Mouse (Mus musculus) hindbrain, embryonic 10.5 days (tissue): Measurements from ENCODE around the gene Olfr1076. TPM values are rescaled to one million over a fixed set of nuclear protein-coding genes. Genes with fewer than 3 reads are reported as not detected.
A peak's percentile ranks its signal among the peaks of the same experiment; 100 is the strongest.
"Not testable (repeated sequence)": the region's sequence is repeated elsewhere in the genome, so short reads cannot be mapped to it uniquely, and the experiment has no call there.

Experiments used
- DNase-seq: peaks from one replicate; pipeline ENCODE4 v3.0.0-alpha.2; 2017; ENCODE audit warnings: low spot score
- H3K27ac ChIP-seq: fragments of 300-500 bp; sonication (generic); 2 replicates; pipeline ENCODE4 v1.5.1; 2016; ENCODE audit warnings: mild to moderate bottlenecking, moderate library complexity
- H3K27me3 ChIP-seq: fragments of 300-500 bp; sonication (generic); 2 replicates; pipeline ENCODE4 v1.6.1; 2016; ENCODE audit warnings: mild to moderate bottlenecking; ENCODE audit not compliant: poor library complexity, insufficient read depth, severe bottlenecking
- H3K36me3 ChIP-seq: fragments of 300-500 bp; sonication (generic); 2 replicates; pipeline ENCODE4 v1.6.1; 2016; ENCODE audit warnings: mild to moderate bottlenecking, moderate library complexity
- H3K4me1 ChIP-seq: fragments of 300-500 bp; sonication (generic); replicated peaks from 2 replicates; pipeline ENCODE4 v1.6.1; 2016; ENCODE audit warnings: mild to moderate bottlenecking
- H3K4me3 ChIP-seq: fragments of 300-500 bp; sonication (generic); 2 replicates; pipeline ENCODE4 v1.5.1; 2016; ENCODE audit warnings: mild to moderate bottlenecking, moderate library complexity
- H3K9me3 ChIP-seq: fragments of 300-500 bp; sonication (generic); 2 replicates; pipeline ENCODE4 v1.6.1; 2016; ENCODE audit warnings: mild to moderate bottlenecking, moderate library complexity
- WGBS: fragments of 180-500 bp; shearing (Covaris S2); methylation state at CpG from one replicate; pipeline ENCODE4 v1.1.7; 2016; 5-methylcytosine and 5-hydroxymethylcytosine counted together
- polyA plus RNA-seq: library from polyadenylated mRNA; unstranded; fragments of >200 nt; fragmentation: Nextera tagmentation; extraction: Ambion mirVana; gene quantifications from 2 replicates; pipeline ENCODE4 v1.2.1, GENCODE M21; 2016

Olfr1076 gene
- not detected in 2 replicates for polyA plus RNA-seq

- no peak within 1 kb of the TSS for H3K27ac ChIP-seq
- H3K36me3 ChIP-seq = no peaks in the 10 kb centered on the region
- 83% methylated on average over 1 of the region's 1 CpGs for WGBS
- no peak within 1 kb of the TSS for H3K4me3 ChIP-seq
- no peaks in the 10 kb centered on the region for H3K4me1 ChIP-seq
- no peaks in the 10 kb centered on the region for H3K9me3 ChIP-seq
- H3K27me3 ChIP-seq = no peaks in the 10 kb centered on the region
- DNase-seq = no peak
These were observed at the start of gene Olfr1076 for GRCm38 (mm10) chr2:86508161-86508560. Gene Olfr1076 (plus strand): TSS chr2:86508461.

- DNase-seq = no peak
- no peaks in the 10 kb centered on the region for H3K36me3 ChIP-seq
- no peaks in the 10 kb centered on the region for H3K27me3 ChIP-seq
- 72% methylated on average over 1 of the region's 1 CpGs for WGBS
- no peak overlapping the region for H3K27ac ChIP-seq
- no peaks in the 10 kb centered on the region for H3K4me1 ChIP-seq
- H3K4me3 ChIP-seq = no peak overlapping the region
- H3K9me3 ChIP-seq = no peaks in the 10 kb centered on the region
These were observed 47.8 kb upstream of the Olfr1076 start for GRCm38 (mm10) chr2:86460434-86460833.

GRCm38 (mm10) chr2:86464442-86465109, 43.7 kb upstream of the Olfr1076 start:
- H3K4me3 ChIP-seq = no peak overlapping the region
- no peaks in the 10 kb centered on the region for H3K4me1 ChIP-seq
- peak; percentile 69 for DNase-seq
- H3K27me3 ChIP-seq = no peaks in the 10 kb centered on the region
- WGBS = 41% methylated on average over 10 of the region's 10 CpGs
- no peaks in the 10 kb centered on the region for H3K36me3 ChIP-seq
- no peaks in the 10 kb centered on the region for H3K9me3 ChIP-seq
- no peak overlapping the region for H3K27ac ChIP-seq

GRCm38 (mm10) chr2:86487286-86487685, 21.0 kb upstream of the Olfr1076 start, which contains the start of gene Olfr228:
Gene Olfr228 (minus strand): TSS chr2:86487386.
- Histone ChIP-seq H3K4me3 (no peak within 1 kb of the TSS), H3K36me3 (no peaks in the 10 kb centered on the region), H3K27ac (no peak within 1 kb of the TSS), H3K9me3 (no peaks in the 10 kb centered on the region), H3K4me1 (no peaks in the 10 kb centered on the region), H3K27me3 (no peaks in the 10 kb centered on the region)
- no peak for DNase-seq
- WGBS = 53% methylated on average over 1 of the region's 1 CpGs

GRCm38 (mm10) chr2:86530991-86531390, 22.7 kb downstream of the Olfr1076 start:
- DNase-seq = no peak
- H3K4me1 ChIP-seq = no peaks in the 10 kb centered on the region
- H3K4me3 ChIP-seq = no peak overlapping the region
- no peaks in the 10 kb centered on the region for H3K27me3 ChIP-seq
- 85% methylated on average over 1 of the region's 1 CpGs for WGBS
- H3K9me3 ChIP-seq = no peaks in the 10 kb centered on the region
- no peaks in the 10 kb centered on the region for H3K36me3 ChIP-seq
- H3K27ac ChIP-seq = no peak overlapping the region

- H3K9me3 ChIP-seq = no peaks in the 10 kb centered on the region
- 72% methylated on average over 1 of the region's 1 CpGs for WGBS
These were observed 34.1 kb downstream of the Olfr1076 start, which contains the start of gene Olfr1079 for GRCm38 (mm10) chr2:86542380-86542779. Gene Olfr1079 (minus strand): TSS chr2:86542480.

GRCm38 (mm10) chr2:86558135-86558534, 49.9 kb downstream of the Olfr1076 start, which contains the start of gene Olfr1080:
Gene Olfr1080 (minus strand): TSS chr2:86558235.
- not testable (repeated sequence) for H3K27me3 ChIP-seq

More at GRCm38 (mm10) chr2:86542380-86542779, 34.1 kb downstream of the Olfr1076 start, which contains the start of gene Olfr1079:
- no peak for DNase-seq
- no peaks in the 10 kb centered on the region for H3K4me1 ChIP-seq
- no peaks in the 10 kb centered on the region for H3K27me3 ChIP-seq
- H3K27ac ChIP-seq = no peak within 1 kb of the TSS
- no peak within 1 kb of the TSS for H3K4me3 ChIP-seq
- no peaks in the 10 kb centered on the region for H3K36me3 ChIP-seq

More at GRCm38 (mm10) chr2:86558135-86558534, 49.9 kb downstream of the Olfr1076 start, which contains the start of gene Olfr1080:
- H3K4me3 ChIP-seq, H3K27ac ChIP-seq, H3K9me3 ChIP-seq, H3K4me1 ChIP-seq, DNase-seq, H3K36me3 ChIP-seq: not testable (repeated sequence)

Other genes starting within 250 kb of the Olfr1076 start
- gene Olfr1051, start 229.4 kb upstream of the Olfr1076 start, polyA plus RNA-seq = not detected in 2 replicates
- gene Olfr1052, start 216.0 kb upstream of the Olfr1076 start, polyA plus RNA-seq = not detected in 2 replicates
- gene Olfr1053, start 193.2 kb upstream of the Olfr1076 start, polyA plus RNA-seq = not detected in 2 replicates
- not detected in 2 replicates for gene Olfr1054, start 173.0 kb upstream of the Olfr1076 start, polyA plus RNA-seq
- gene Olfr1055, start 158.2 kb upstream of the Olfr1076 start, polyA plus RNA-seq = not detected in 2 replicates
- not detected in 2 replicates for gene Olfr1056, start 146.0 kb upstream of the Olfr1076 start, polyA plus RNA-seq
- gene Olfr1057, start 130.1 kb upstream of the Olfr1076 start, polyA plus RNA-seq = not detected in 2 replicates
- gene Olfr1058, start 119.9 kb upstream of the Olfr1076 start, polyA plus RNA-seq = not detected in 2 replicates
- not detected in 2 replicates for gene Olfr1061, start 94.4 kb upstream of the Olfr1076 start, polyA plus RNA-seq
- not detected in 2 replicates for gene Olfr1062, start 81.7 kb upstream of the Olfr1076 start, polyA plus RNA-seq
- not detected in 2 replicates for gene Olfr1065, start 57.9 kb upstream of the Olfr1076 start, polyA plus RNA-seq
- not detected in 2 replicates for gene Olfr1066, start 52.2 kb upstream of the Olfr1076 start, polyA plus RNA-seq
- gene Olfr228, start 21.1 kb upstream of the Olfr1076 start, polyA plus RNA-seq = not detected in 2 replicates
- gene Olfr1079, start 34.0 kb downstream of the Olfr1076 start, polyA plus RNA-seq = not detected in 2 replicates
- not detected in 2 replicates for gene Olfr1080, start 49.8 kb downstream of the Olfr1076 start, polyA plus RNA-seq
- gene Olfr1082, start 90.5 kb downstream of the Olfr1076 start, polyA plus RNA-seq = not detected in 2 replicates
- not detected in 2 replicates for gene Olfr1084, start 131.3 kb downstream of the Olfr1076 start, polyA plus RNA-seq
- gene Olfr1085, start 153.6 kb downstream of the Olfr1076 start, polyA plus RNA-seq = not detected in 2 replicates
- gene Olfr1086, start 171.6 kb downstream of the Olfr1076 start, polyA plus RNA-seq = not detected in 2 replicates
- not detected in 2 replicates for gene Olfr1087, start 189.9 kb downstream of the Olfr1076 start, polyA plus RNA-seq
- gene Olfr1089, start 225.2 kb downstream of the Olfr1076 start, polyA plus RNA-seq = not detected in 2 replicates